Comparison of ENCODE assay signal across 38 mouse cellular contexts in the genomic region with DNA sequence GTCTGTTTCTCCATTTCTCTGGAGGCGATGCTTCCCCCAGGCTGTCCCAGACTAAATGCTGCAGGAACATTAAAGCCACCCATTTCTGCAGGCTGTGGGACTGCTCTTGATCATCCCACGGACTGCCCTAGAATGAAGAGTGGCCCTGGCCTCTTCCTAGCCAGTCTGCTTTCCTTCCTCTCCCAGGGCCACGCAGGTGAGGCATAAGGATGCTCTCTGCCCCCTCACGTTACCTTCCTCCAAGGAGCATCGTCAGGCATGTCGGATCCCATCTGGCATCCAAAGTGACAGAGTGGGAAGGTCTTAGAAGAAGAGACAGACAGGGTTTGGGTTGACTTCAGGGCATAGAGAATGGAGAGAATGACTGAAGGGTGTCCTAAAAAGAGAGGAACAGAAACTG. TPM values are rescaled to one million over a fixed set of nuclear protein-coding genes. Genes with fewer than 3 reads are reported as not detected.
"Had no signal": no experiment of that assay in that cellular context is flagged by ENCODE, and none has a peak within 500 bp of the region (broad histone marks: within the 10 kb centered on the region; RNA-seq: fewer than 3 reads in every experiment).

No protein-coding gene starts in this region.

- DNase-seq: heart, postnatal 10 days; heart, postnatal 14 days; heart, postnatal 36 days; heart, postnatal 4 days; kidney, adult 11 months; kidney, adult 18-20 months; kidney, adult 2 months; kidney, adult 8-10 months; kidney, adult 9 months; kidney, postnatal 10 days; kidney, postnatal 25 days; kidney, postnatal 36 days; kidney, postnatal 4 days; layer of hippocampus, adult 9-11 months; layer of hippocampus, postnatal 36 days had no signal

- H3K27ac ChIP-seq: heart, embryonic 13.5 days; heart, embryonic 15.5 days; hindbrain, embryonic 10.5 days; hindbrain, embryonic 12.5 days; hindbrain, embryonic 13.5 days; hindbrain, embryonic 14.5 days; hindbrain, embryonic 15.5 days; hindbrain, postnatal 0 days; intestine, embryonic 15.5 days; kidney, embryonic 15.5 days; kidney, postnatal 0 days; layer of hippocampus, adult 2 months; left cerebral cortex, adult 2 months had no signal

- H3K9ac ChIP-seq: heart, embryonic 13.5 days; heart, embryonic 15.5 days; hindbrain, embryonic 12.5 days; hindbrain, embryonic 13.5 days; hindbrain, embryonic 14.5 days; hindbrain, embryonic 15.5 days; intestine, embryonic 15.5 days; kidney, embryonic 15.5 days had no signal

- H3K4me3 ChIP-seq: heart, embryonic 13.5 days; heart, embryonic 15.5 days; hindbrain, embryonic 10.5 days; hindbrain, embryonic 12.5 days; hindbrain, embryonic 13.5 days; hindbrain, embryonic 15.5 days; intestine, embryonic 15.5 days; kidney, embryonic 15.5 days; layer of hippocampus, adult 2 months; left cerebral cortex, adult 2 months had no signal

- ATAC-seq: hindbrain, embryonic 16.5 days; hindbrain, postnatal 0 days; inflammation-experienced regulatory T-cells, adult 6 months; intestine, embryonic 15.5 days; intestine, embryonic 16.5 days; intestine, postnatal 0 days had no signal

- H3K4me2 ChIP-seq: heart, embryonic 13.5 days; heart, embryonic 15.5 days; hindbrain, embryonic 12.5 days; hindbrain, embryonic 13.5 days; hindbrain, embryonic 14.5 days; hindbrain, embryonic 15.5 days; intestine, embryonic 15.5 days; kidney, embryonic 15.5 days had no signal

- H3K4me1 ChIP-seq: heart, embryonic 15.5 days; hindbrain, embryonic 10.5 days; hindbrain, embryonic 12.5 days; hindbrain, embryonic 13.5 days; hindbrain, embryonic 15.5 days; intestine, embryonic 15.5 days; kidney, embryonic 15.5 days had no signal

- H3K9me3 ChIP-seq: heart, embryonic 15.5 days; hindbrain, embryonic 10.5 days; hindbrain, embryonic 12.5 days; hindbrain, embryonic 15.5 days; intestine, embryonic 15.5 days; kidney, embryonic 15.5 days had no signal

- H3K27me3 ChIP-seq: heart, embryonic 13.5 days; heart, embryonic 15.5 days; hindbrain, embryonic 12.5 days; hindbrain, embryonic 13.5 days; hindbrain, embryonic 15.5 days; intestine, embryonic 15.5 days; kidney, embryonic 15.5 days had no signal

- H3K36me3 ChIP-seq: heart, embryonic 13.5 days; heart, embryonic 15.5 days; hindbrain, embryonic 10.5 days; hindbrain, embryonic 12.5 days; hindbrain, embryonic 13.5 days; hindbrain, embryonic 15.5 days; intestine, embryonic 15.5 days; kidney, embryonic 15.5 days had no signal

RNA-seq across cellular contexts. Expression of gene Cnih3, which starts 33.0 kb away (rescaled TPM):
- total RNA-seq: heart, postnatal 10 days; heart, postnatal 14 days; heart, postnatal 25 days; heart, postnatal 36 days; heart, postnatal 4 days; hematopoietic stem cell, adult 5-6 weeks had no signal
- polyA plus RNA-seq: heart, embryonic 16.5 days; heart, postnatal 0 days; inflammation-experienced regulatory T-cells, adult 6 months; kidney, adult 2 months; kidney, embryonic 14.5 days; large intestine, adult 2 months had no signal
